Mouse (Mus musculus): ENCODE measurements around the gene Olfr1097. TPM values are rescaled to one million over a fixed set of nuclear protein-coding genes. Genes with fewer than 3 reads are reported as not detected.

The Olfr1097 gene
- total RNA-seq (2021) = not detected

DNA sequence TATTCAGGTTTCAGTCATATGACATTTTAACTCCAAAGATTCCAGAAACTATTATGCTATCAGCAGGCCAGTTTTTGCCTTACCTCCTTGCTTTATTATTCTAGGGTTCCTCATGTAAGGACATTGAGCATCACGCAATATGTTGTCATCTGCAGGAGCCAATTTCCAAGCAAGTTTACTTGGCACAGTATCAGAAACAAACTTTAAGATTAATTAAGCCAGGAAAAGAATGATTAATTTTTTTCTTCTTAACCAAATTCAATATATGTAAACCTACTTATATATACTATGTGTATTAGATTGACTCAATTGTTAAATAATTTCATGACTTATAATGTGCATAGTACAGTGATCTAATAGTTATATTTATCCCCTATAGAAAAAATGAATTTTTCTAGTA lies at the start of gene Olfr1097:
Gene Olfr1097, minus strand, starts transcription at position 101 of the 400 bp plus-strand sequence.
- DNase-seq = no peak
- intact Hi-C loops (cut with DNase I) = no loop called here

DNA sequence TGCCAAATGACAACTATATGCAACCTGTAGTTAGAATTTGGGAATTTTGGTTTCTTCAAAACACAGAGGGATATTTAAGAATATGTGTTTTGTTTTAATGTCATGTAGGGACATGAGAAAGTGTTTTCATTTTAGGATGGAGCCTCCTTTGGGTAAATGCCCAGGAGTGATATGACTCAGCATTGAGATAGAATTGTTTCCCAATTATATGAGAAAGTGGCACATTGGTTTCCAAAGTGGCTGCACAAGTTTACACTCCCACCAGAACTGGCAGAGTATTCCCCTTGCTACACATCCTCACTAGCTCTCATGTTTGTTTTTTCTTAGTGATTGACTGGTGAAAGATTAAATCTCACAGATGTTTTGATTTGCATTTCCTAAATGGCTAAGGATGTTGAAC lies 34.5 kb upstream of the Olfr1097 start:
- intact Hi-C loops (cut with DNase I) = no loop called here
- no peak for DNase-seq

DNA sequence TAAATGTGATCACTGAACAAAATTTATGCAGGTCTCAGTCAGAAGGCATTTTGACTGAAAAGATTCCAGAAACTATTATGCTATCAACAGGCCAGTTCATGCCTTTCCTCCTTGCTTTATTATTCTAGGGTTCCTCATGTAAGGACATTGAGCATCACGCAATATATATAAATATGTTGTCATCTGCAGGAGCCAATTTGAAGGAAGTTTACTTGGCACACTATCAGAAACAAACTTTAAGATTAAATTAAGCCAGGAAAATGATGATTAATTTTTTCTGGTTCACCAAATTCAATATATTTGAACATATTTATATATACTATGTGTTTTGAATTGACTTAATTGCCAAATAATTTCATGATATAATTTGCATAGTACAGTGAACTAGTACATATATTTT lies 32.4 kb upstream of the Olfr1097 start, which contains the start of gene Olfr1098:
Gene Olfr1098, minus strand, starts transcription at position 101 of the 400 bp plus-strand sequence.
- intact Hi-C loops (cut with DNase I) = no loop called here
- DNase-seq = no peak

- intact Hi-C loops (cut with DNase I) = no loop called here
- no peak for DNase-seq
Measured at GRCm38 (mm10) chr2:86905647-86906046, 13.6 kb upstream of the Olfr1097 start.

DNA sequence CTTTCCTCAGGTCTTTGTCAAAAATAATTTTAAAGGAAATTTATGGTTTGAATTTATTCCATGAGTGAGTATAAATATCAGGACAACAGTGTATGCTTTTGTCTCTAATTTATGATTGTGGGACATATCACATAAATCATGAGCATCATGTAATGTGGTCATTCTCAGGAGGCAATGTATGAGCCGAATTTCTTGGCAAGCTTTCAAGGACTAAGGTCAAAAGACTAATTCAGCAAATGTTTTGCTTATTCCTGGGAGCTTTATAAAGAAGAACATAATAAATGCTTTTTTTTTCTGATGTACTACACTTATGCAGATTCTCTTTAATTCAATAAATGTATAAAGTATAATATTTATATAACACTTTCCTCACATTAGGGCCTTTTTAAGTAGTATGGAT lies 17.3 kb downstream of the Olfr1097 start, which contains the start of gene Gm13723:
Gene Gm13723, minus strand, starts transcription at position 101 of the 400 bp plus-strand sequence.
- no peak for DNase-seq
- intact Hi-C loops (cut with DNase I) = no loop called here

DNA sequence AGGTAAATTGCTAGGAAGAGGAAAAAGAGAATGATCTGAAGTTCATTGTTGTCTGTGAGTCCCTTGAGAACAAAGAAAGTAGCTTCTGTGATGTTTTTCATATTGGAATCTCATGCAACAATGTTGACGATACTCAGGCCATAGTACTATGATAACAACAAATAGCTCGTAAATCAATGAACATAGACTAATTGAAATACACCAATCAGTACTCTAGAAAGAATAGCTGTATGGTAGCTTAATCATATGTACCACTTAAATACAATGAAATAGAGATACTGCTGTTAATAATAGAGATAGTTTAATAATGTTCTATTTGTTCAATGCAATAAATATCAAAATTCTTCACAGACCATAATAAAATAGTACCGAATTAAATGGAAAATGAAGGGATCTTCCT lies 40.4 kb downstream of the Olfr1097 start, which contains the start of gene Olfr1095:
Gene Olfr1095, minus strand, starts transcription at position 101 of the 400 bp plus-strand sequence.
- DNase-seq = no peak
- intact Hi-C loops (cut with DNase I) = no loop called here

Other genes with a start within 250 kb of the Olfr1097 start
- gene Olfr1085, start 230.2 kb downstream of the Olfr1097 start, total RNA-seq (2021) = not detected
- gene Olfr1086, start 212.1 kb downstream of the Olfr1097 start, total RNA-seq (2021) = not detected
- gene Olfr1087, start 193.8 kb downstream of the Olfr1097 start, total RNA-seq (2021) = not detected
- gene Olfr1089, start 158.5 kb downstream of the Olfr1097 start, total RNA-seq (2021) = not detected
- not detected for gene Olfr1090, start 133.2 kb downstream of the Olfr1097 start, total RNA-seq (2021)
- not detected for gene Olfr1093, start 109.7 kb downstream of the Olfr1097 start, total RNA-seq (2021)
- gene Olfr141, start 82.2 kb downstream of the Olfr1097 start, total RNA-seq (2021) = not detected
- gene Olfr1094, start 67.6 kb downstream of the Olfr1097 start, total RNA-seq (2021) = not detected
- not detected for gene Olfr1095, start 40.5 kb downstream of the Olfr1097 start, total RNA-seq (2021)
- gene Gm13723, start 17.4 kb downstream of the Olfr1097 start, total RNA-seq (2021) = not detected
- not detected for gene Olfr1098, start 32.3 kb upstream of the Olfr1097 start, total RNA-seq (2021)
- gene Olfr1099, start 68.5 kb upstream of the Olfr1097 start, total RNA-seq (2021) = not detected
- gene Olfr1100, start 87.7 kb upstream of the Olfr1097 start, total RNA-seq (2021) = not detected
- not detected for gene Olfr1101, start 99.0 kb upstream of the Olfr1097 start, total RNA-seq (2021)
- not detected for gene Olfr1102, start 106.2 kb upstream of the Olfr1097 start, total RNA-seq (2021)
- gene Olfr1104, start 134.9 kb upstream of the Olfr1097 start, total RNA-seq (2021) = not detected
- not detected for gene Olfr1105, start 144.3 kb upstream of the Olfr1097 start, total RNA-seq (2021)
- not detected for gene Olfr1106, start 160.1 kb upstream of the Olfr1097 start, total RNA-seq (2021)
- not detected for gene Olfr1107, start 183.6 kb upstream of the Olfr1097 start, total RNA-seq (2021)
- gene Olfr1109, start 203.8 kb upstream of the Olfr1097 start, total RNA-seq (2021) = not detected
- gene Olfr259, start 222.4 kb upstream of the Olfr1097 start, total RNA-seq (2021) = not detected
- gene Olfr1110, start 248.1 kb upstream of the Olfr1097 start, total RNA-seq (2021) = not detected